Mouse (Mus musculus) MEL (cell line): ENCODE measurements around the gene Qars. TPM values are rescaled to one million over a fixed set of nuclear protein-coding genes. Genes with fewer than 3 reads are reported as not detected.

ENCODE experiments used
- DNase-seq: peaks from one replicate; pipeline ENCODE4 v3.0.0; 2011; ENCODE audit warnings: low read depth, low spot score
- H3K27ac ChIP-seq: 2 replicates; pipeline ENCODE4 v1.5.1; 2012; ENCODE audit warnings: low read depth, mild to moderate bottlenecking, control low read depth, low read length, moderate library complexity; ENCODE audit not compliant: control insufficient read depth
- H3K27me3 ChIP-seq, 2 experiments: fragments of 150-350 bp in 1 of 2; sonication (generic) in 1 of 2; 2 replicates each; pipeline ENCODE4 v1.6.1; 2012; ENCODE audit warnings: low read length in 2 of 2, mild to moderate bottlenecking in 2 of 2, improper control_type of control experiment in 1 of 2, moderate library complexity in 1 of 2; ENCODE audit not compliant: insufficient read depth in 2 of 2, control insufficient read depth in 1 of 2
- H3K36me3 ChIP-seq, 2 experiments: 2 replicates each; pipeline ENCODE4 v1.6.1; 2012 to 2014; ENCODE audit warnings: low read length in 2 of 2, improper control_type of control experiment in 1 of 2, inconsistent platforms in 1 of 2, mild to moderate bottlenecking in 1 of 2; ENCODE audit not compliant: insufficient read depth in 2 of 2, control insufficient read depth in 1 of 2
- H3K4me1 ChIP-seq, 2 experiments: fragments of 150-350 bp in 1 of 2; sonication (generic) in 1 of 2; 2 replicates each; pipeline ENCODE4 v1.6.1; 2012; ENCODE audit warnings: low read length in 2 of 2, improper control_type of control experiment in 1 of 2, mild to moderate bottlenecking in 1 of 2; ENCODE audit not compliant: insufficient read depth in 2 of 2, control insufficient read depth in 1 of 2
- H3K4me3 ChIP-seq, 2 experiments: fragments of 150-350 bp in 1 of 2; sonication (generic) in 1 of 2; 2 replicates each; pipeline ENCODE4 v1.5.1; 2012; ENCODE audit warnings: low read depth in 2 of 2, low read length in 2 of 2, mild to moderate bottlenecking in 2 of 2, moderate library complexity in 2 of 2, control low read depth in 1 of 2, improper control_type of control experiment in 1 of 2; ENCODE audit not compliant: control insufficient read depth in 1 of 2, insufficient read depth in 1 of 2
- H3K79me2 ChIP-seq: 2 replicates; pipeline ENCODE4 v1.6.1; 2012; ENCODE audit warnings: mild to moderate bottlenecking, low read length, moderate library complexity; ENCODE audit not compliant: control insufficient read depth, poor library complexity, insufficient read depth
- H3K9ac ChIP-seq: 2 replicates; pipeline ENCODE4 v1.6.1; 2012; ENCODE audit warnings: low read depth, mild to moderate bottlenecking, control low read depth, low read length, moderate library complexity; ENCODE audit not compliant: control insufficient read depth, poor library complexity, severe bottlenecking
- H3K9me3 ChIP-seq: fragments of 150-350 bp; sonication (generic); replicated peaks from 2 replicates; pipeline ENCODE4 v1.6.1; 2012; ENCODE audit warnings: mild to moderate bottlenecking, low read length, improper control_type of control experiment, moderate library complexity; ENCODE audit not compliant: insufficient read depth
- BHLHE40 ChIP-seq: IDR thresholded peaks from 2 replicates; pipeline ENCODE4 v1.6.1; 2012; ENCODE audit warnings: low read depth, mild to moderate bottlenecking, inconsistent platforms, low read length, improper control_type of control experiment, borderline replicate concordance
- CHD1 ChIP-seq: IDR thresholded peaks from 2 replicates; pipeline ENCODE4 v1.6.1; 2012; ENCODE audit warnings: low read depth, mild to moderate bottlenecking, inconsistent platforms, low read length, improper control_type of control experiment
- CHD2 ChIP-seq: IDR thresholded peaks from 2 replicates; pipeline ENCODE4 v1.6.1; 2011; ENCODE audit warnings: low read length, improper control_type of control experiment
- ELF1 ChIP-seq: IDR thresholded peaks from 2 replicates; pipeline ENCODE4 v1.6.1; 2014; ENCODE audit warnings: low read depth, mild to moderate bottlenecking, inconsistent platforms, low read length, improper control_type of control experiment, moderate library complexity
- EP300 ChIP-seq, 2 experiments: IDR thresholded peaks; 2 replicates each; pipeline ENCODE4 v1.6.1; 2011; ENCODE audit warnings: improper control_type of control experiment in 2 of 2, low read length in 2 of 2, low read depth in 1 of 2, mild to moderate bottlenecking in 1 of 2
- ETS1 ChIP-seq: IDR thresholded peaks from 2 replicates; pipeline ENCODE4 v1.6.1; 2012; ENCODE audit warnings: low read depth, mild to moderate bottlenecking, inconsistent platforms, low read length, improper control_type of control experiment, moderate library complexity
- GABPA ChIP-seq: IDR thresholded peaks from 2 replicates; pipeline ENCODE4 v1.6.1; 2012; ENCODE audit warnings: low read depth, mild to moderate bottlenecking, inconsistent platforms, low read length, improper control_type of control experiment, moderate library complexity
- GATA1 ChIP-seq: IDR thresholded peaks from 2 replicates; pipeline ENCODE4 v1.6.1; 2011; ENCODE audit warnings: low read depth, low read length, improper control_type of control experiment
- HCFC1 ChIP-seq: IDR thresholded peaks from 2 replicates; pipeline ENCODE4 v1.6.1; 2012; ENCODE audit warnings: low read depth, mild to moderate bottlenecking, inconsistent platforms, low read length, improper control_type of control experiment, moderate library complexity
- JUND ChIP-seq: IDR thresholded peaks from 2 replicates; pipeline ENCODE4 v1.6.1; 2011; ENCODE audit warnings: low read depth, mild to moderate bottlenecking, improper control_type of control experiment, low read length
- KAT2A ChIP-seq: conservative IDR thresholded peaks from 2 replicates; pipeline ENCODE4 v1.6.1; 2012; ENCODE audit warnings: low read depth, low read length, improper control_type of control experiment, inconsistent platforms
- MAFK ChIP-seq: IDR thresholded peaks from 2 replicates; pipeline ENCODE4 v1.6.1; 2011; ENCODE audit warnings: low read depth, mild to moderate bottlenecking, low read length, improper control_type of control experiment, borderline replicate concordance
- MAX ChIP-seq: IDR thresholded peaks from 2 replicates; pipeline ENCODE4 v1.6.1; 2011; ENCODE audit warnings: low read length, improper control_type of control experiment
- MAZ ChIP-seq: IDR thresholded peaks from 2 replicates; pipeline ENCODE4 v1.6.1; 2012; ENCODE audit warnings: low read depth, mild to moderate bottlenecking, inconsistent platforms, low read length, improper control_type of control experiment
- MEF2A ChIP-seq: IDR thresholded peaks from 2 replicates; pipeline ENCODE4 v1.6.1; 2014; ENCODE audit warnings: low read depth, mild to moderate bottlenecking, inconsistent platforms, low read length, improper control_type of control experiment; ENCODE audit not compliant: poor library complexity, insufficient replicate concordance, severe bottlenecking; ENCODE audit errors: extremely low read depth
- MXI1 ChIP-seq: IDR thresholded peaks from 2 replicates; pipeline ENCODE4 v1.6.1; 2011; ENCODE audit warnings: mild to moderate bottlenecking, low read depth, low read length, improper control_type of control experiment
- MYB ChIP-seq: IDR thresholded peaks from 2 replicates; pipeline ENCODE4 v1.6.1; 2011; ENCODE audit warnings: mild to moderate bottlenecking, low read depth, low read length, improper control_type of control experiment
- MYC ChIP-seq: IDR thresholded peaks from 2 replicates; pipeline ENCODE4 v1.6.1; 2011; ENCODE audit warnings: low read depth, mild to moderate bottlenecking, low read length, improper control_type of control experiment, moderate library complexity
- NELFE ChIP-seq: IDR thresholded peaks from 2 replicates; pipeline ENCODE4 v1.6.1; 2011; ENCODE audit warnings: low read depth, low read length, improper control_type of control experiment
- NRF1 ChIP-seq: IDR thresholded peaks from 2 replicates; pipeline ENCODE4 v1.6.1; 2014; ENCODE audit warnings: low read depth, mild to moderate bottlenecking, inconsistent platforms, low read length, improper control_type of control experiment, moderate library complexity; ENCODE audit not compliant: poor library complexity, insufficient read depth, severe bottlenecking
- POLR2A ChIP-seq, 2 experiments: IDR thresholded peaks; 2 replicates each; pipeline ENCODE4 v1.6.1; 2011 to 2012; ENCODE audit warnings: low read length in 2 of 2, mild to moderate bottlenecking in 2 of 2, control low read depth in 1 of 2, improper control_type of control experiment in 1 of 2, low read depth in 1 of 2, moderate library complexity in 1 of 2; ENCODE audit not compliant: control insufficient read depth in 1 of 2, insufficient read depth in 1 of 2, poor library complexity in 1 of 2
- POLR2AphosphoS2 ChIP-seq: IDR thresholded peaks from 2 replicates; pipeline ENCODE4 v1.6.1; 2011; ENCODE audit warnings: low read length, improper control_type of control experiment
- POLR2AphosphoS5 ChIP-seq: IDR thresholded peaks from 2 replicates; pipeline ENCODE4 v1.6.1; 2012; ENCODE audit warnings: low read depth, borderline replicate concordance, mild to moderate bottlenecking, inconsistent platforms, low read length, moderate library complexity, mixed read lengths
- SIN3A ChIP-seq: IDR thresholded peaks from 2 replicates; pipeline ENCODE4 v1.6.1; 2012; ENCODE audit warnings: low read length, improper control_type of control experiment, inconsistent platforms
- SMC3 ChIP-seq: IDR thresholded peaks from 2 replicates; pipeline ENCODE4 v1.6.1; 2011; ENCODE audit warnings: low read depth, low read length, improper control_type of control experiment
- TAL1 ChIP-seq: IDR thresholded peaks from 2 replicates; pipeline ENCODE4 v1.6.1; 2012; ENCODE audit warnings: mild to moderate bottlenecking, inconsistent platforms, low read length, moderate library complexity, mixed read lengths
- TBP ChIP-seq: IDR thresholded peaks from 2 replicates; pipeline ENCODE4 v1.8.0; 2011; ENCODE audit warnings: low read depth, low read length, improper control_type of control experiment
- TCF12 ChIP-seq: IDR thresholded peaks from 2 replicates; pipeline ENCODE4 v1.6.1; 2014; ENCODE audit warnings: low read depth, mild to moderate bottlenecking, inconsistent platforms, low read length, improper control_type of control experiment, moderate library complexity
- USF1 ChIP-seq: IDR thresholded peaks from 2 replicates; pipeline ENCODE4 v1.6.1; 2014; ENCODE audit warnings: low read depth, mild to moderate bottlenecking, inconsistent platforms, low read length, improper control_type of control experiment, moderate library complexity
- USF2 ChIP-seq, 2 experiments: IDR thresholded peaks; 2 replicates each; pipeline ENCODE4 v1.6.1; 2011 to 2012; ENCODE audit warnings: improper control_type of control experiment in 2 of 2, low read length in 2 of 2, borderline replicate concordance in 1 of 2, inconsistent platforms in 1 of 2, low read depth in 1 of 2, mild to moderate bottlenecking in 1 of 2; ENCODE audit not compliant: insufficient read depth in 1 of 2
- ZKSCAN1 ChIP-seq: IDR thresholded peaks from 2 replicates; pipeline ENCODE4 v1.6.1; 2012; ENCODE audit warnings: low read depth, mild to moderate bottlenecking, inconsistent platforms, low read length, improper control_type of control experiment, moderate library complexity
- ZMIZ1 ChIP-seq: IDR thresholded peaks from 2 replicates; pipeline ENCODE4 v1.6.1; 2012; ENCODE audit warnings: low read depth, mild to moderate bottlenecking, inconsistent platforms, low read length, improper control_type of control experiment, moderate library complexity
- polyA plus RNA-seq, 2 experiments: library from polyadenylated mRNA; stranded (reverse) in 1 of 2; unstranded in 1 of 2; fragments of >175 nt in 1 of 2; fragments of >200 nt in 1 of 2; gene quantifications; 2 replicates each; pipeline versions ENCODE4 v1.2.1 to v1.2.4; 2012; ENCODE audit warnings: low replicate concordance in 2 of 2, low read depth in 1 of 2; ENCODE audit not compliant: insufficient read length in 2 of 2, insufficient read depth in 1 of 2, missing spikeins in 1 of 2
- total RNA-seq: library from RNA; depleted of rRNA; stranded (reverse); fragments of 300-350 nt; gene quantifications from 2 replicates; pipeline ENCODE4 v1.2.3, GENCODE M21; 2012

The Qars gene
- total and polyA plus RNA-seq, 3 experiments: 286 to 407 TPM; not detected in 1

DNA sequence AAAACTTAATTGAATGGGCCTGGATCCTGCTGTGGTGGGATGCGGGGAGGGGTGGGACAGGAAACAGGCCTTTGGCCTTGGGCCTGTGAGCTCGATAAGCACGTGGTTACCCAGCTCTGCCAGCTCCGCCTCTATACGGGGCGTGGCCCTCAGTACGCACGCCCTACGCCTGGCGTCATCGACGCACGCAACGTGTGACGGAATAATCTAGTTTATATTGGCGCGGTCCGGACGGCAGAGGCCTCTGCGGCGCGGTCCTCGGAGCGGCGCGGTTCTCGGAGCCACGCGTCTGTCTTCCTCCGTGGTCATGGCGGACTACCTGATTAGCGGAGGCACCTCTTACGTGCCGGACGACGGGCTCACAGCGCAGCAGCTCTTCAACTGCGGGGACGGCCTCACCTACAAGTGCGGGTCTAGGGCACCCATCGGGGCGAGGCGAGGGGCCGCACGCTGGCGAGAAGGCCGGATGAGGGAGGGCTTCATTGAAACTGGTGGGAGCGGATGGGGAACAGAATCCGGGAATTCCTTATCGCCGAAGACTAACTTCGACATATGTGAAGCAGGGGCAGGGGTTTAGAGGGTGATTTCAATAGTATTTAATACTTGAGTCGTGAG, 52.8 kb downstream of the Qars start, which contains the start of gene Impdh2:
Gene Impdh2 (plus strand): TSS at position 60 of the 615 bp plus-strand sequence.
- TF ChIP-seq POLR2AphosphoS2: peak; percentile 98
- peak; percentile 47; the same call in 1 of the 2 replicates for TF ChIP-seq KAT2A
- peak; percentile 51 for TF ChIP-seq TCF12
- no peak for TF ChIP-seq CHD1
- peak; percentile 44; the same call in 1 of the 2 replicates for TF ChIP-seq GATA1
- TF ChIP-seq NRF1: peak; percentile 54; the same call in 1 of the 2 replicates
- peak; percentile 81 for TF ChIP-seq TBP
- TF ChIP-seq MEF2A: no peak
- TF ChIP-seq ETS1: peak; percentile 73
- peak; percentile 42; the same call in 1 of the 2 replicates for TF ChIP-seq ELF1
- peak in 1 of 2 experiments; percentile 60; a peak in 2 of 4 replicates for TF ChIP-seq EP300 (IDR thresholded peaks at IDR 0.05; ENCODE audit: low read depth in 1 of 2, low read length in 2 of 2)
- peak; percentile 90 for TF ChIP-seq ZMIZ1
- TF ChIP-seq MYB: no peak
- TF ChIP-seq SIN3A: peak; percentile 97
- peak; percentile 86 for TF ChIP-seq USF1
- no peak for TF ChIP-seq CHD2
- TF ChIP-seq MAZ: peak; percentile 85; the same call in 1 of the 2 replicates
- peak; percentile 99 for TF ChIP-seq MYC
- peak; percentile 80 for TF ChIP-seq HCFC1
- peak; percentile 95 to 98 for TF ChIP-seq POLR2A (IDR thresholded peaks at IDR 0.05; ENCODE audit: control insufficient read depth in 1 of 2, insufficient read depth in 1 of 2, low read depth in 1 of 2, low read length in 2 of 2, poor library complexity in 1 of 2)
- peak; percentile 71 for TF ChIP-seq TAL1
- TF ChIP-seq MXI1: peak; percentile 98
- no peak for TF ChIP-seq MAFK
- TF ChIP-seq MAX: peak; percentile 100
- TF ChIP-seq POLR2AphosphoS5: peak; percentile 95
- TF ChIP-seq ZKSCAN1: no peak
- TF ChIP-seq BHLHE40: peak; percentile 63; the same call in 1 of the 2 replicates
- TF ChIP-seq GABPA: no peak
- peak in 1 of 2 experiments; percentile 14; a peak in 1 of 4 replicates for TF ChIP-seq USF2 (IDR thresholded peaks at IDR 0.05; ENCODE audit: borderline replicate concordance in 1 of 2, insufficient read depth in 1 of 2, low read depth in 1 of 2, low read length in 2 of 2)
- 0 out of 2 replicates have a peak, but pooled peaks have one; percentile 4 for TF ChIP-seq SMC3
- TF ChIP-seq NELFE: peak; percentile 93
- TF ChIP-seq JUND: no peak
- TF ChIP-seq, all 39 proteins: peak for 24
- Histone ChIP-seq H3K79me2 (peaks cover 20% of the 10 kb centered on the region), H3K4me3 (peak within 1 kb of the TSS; percentile 74 to 95), H3K9me3 (no peaks in the 10 kb centered on the region), H3K4me1 (peaks cover 0 to 26% of the 10 kb centered on the region in 2 experiments; a peak in 3 of 4 replicates), H3K36me3 (peaks cover 21 to 26% of the 10 kb centered on the region in 2 experiments), H3K9ac (peak within 1 kb of the TSS; percentile 94), H3K27ac (peak within 1 kb of the TSS; percentile 73), H3K27me3 (no peaks in the 10 kb centered on the region)
- peak; percentile 99 for DNase-seq
